ENCODE assay signal across 9 mouse cellular contexts in genomic region chr3:25143555-25144311, GRCm38 (mm10). TPM values are rescaled to one million over a fixed set of nuclear protein-coding genes. Genes with fewer than 3 reads are reported as not detected.
DNase-seq lines count a peak whose midpoint lies in the region; ATAC-seq and TF ChIP-seq lines count a peak whose summit lies in the region.
"Had no signal": no experiment of that assay in that cellular context is flagged by ENCODE, and none has a peak within 500 bp of the region (broad histone marks: within the 10 kb centered on the region; RNA-seq: fewer than 3 reads in every experiment).

Gene Naaladl2, minus strand, starts transcription at chr3:25144261.

- TF ChIP-seq EP300 in ES-Bruce4 (IDR thresholded peaks at IDR 0.05; ENCODE audit: insufficient read depth, low read depth, low read length) = no peak

- H3K9me3 ChIP-seq in ES-Bruce4 (replicated peaks; ENCODE audit: control insufficient read depth, insufficient read depth, low read length, poor library complexity, severe bottlenecking) = no peaks in the 10 kb centered on the region
- no peaks in the 10 kb centered on the region for H3K9me3 ChIP-seq in forebrain, embryonic 16.5 days (ENCODE audit: control insufficient read depth, low read length)

- TF ChIP-seq POLR2A in ES-Bruce4 (IDR thresholded peaks at IDR 0.05; ENCODE audit: insufficient read depth, low read length) = no peak

- peak; percentile 93 for ATAC-seq in forebrain, embryonic 16.5 days

- no peaks in the 10 kb centered on the region for H3K4me1 ChIP-seq in ES-Bruce4 (ENCODE audit: control insufficient read depth, insufficient read depth, low read length)
- peaks cover 12% of the 10 kb centered on the region for H3K4me1 ChIP-seq in forebrain, embryonic 16.5 days (replicated peaks; ENCODE audit: control insufficient read depth, insufficient read depth, low read length)

- under 1% methylated on average over 77 of the region's 93 CpGs for WGBS in forebrain, embryonic 16.5 days

- H3K36me3 ChIP-seq in ES-Bruce4 (ENCODE audit: control insufficient read depth, insufficient read depth, low read length, poor library complexity, severe bottlenecking) = no peaks in the 10 kb centered on the region
- no peaks in the 10 kb centered on the region for H3K36me3 ChIP-seq in forebrain, embryonic 16.5 days (ENCODE audit: control insufficient read depth, insufficient read depth)
- H3K36me3 ChIP-seq: G1E had no signal

- H3K4me2 ChIP-seq in forebrain, embryonic 16.5 days (ENCODE audit: low read length) = peak within 1 kb of the TSS; percentile 77

- peak within 1 kb of the TSS; percentile 92 for H3K9ac ChIP-seq in ES-Bruce4 (ENCODE audit: low read depth, poor library complexity, severe bottlenecking)
- peak within 1 kb of the TSS; percentile 83 for H3K9ac ChIP-seq in forebrain, embryonic 16.5 days (replicated peaks; ENCODE audit: low read depth, low read length)

- intact Hi-C loops in heart, postnatal 25 days (cut with DNase I) = no loop called here

- TF ChIP-seq CTCF in ES-Bruce4 (IDR thresholded peaks at IDR 0.05; ENCODE audit: low read depth, low read length) = no peak

- H3K27me3 ChIP-seq in ES-Bruce4 (ENCODE audit: control insufficient read depth, insufficient read depth, low read length, poor library complexity, severe bottlenecking) = 0 out of 2 replicates have a peak, but pooled peaks cover 1% of the 10 kb centered on the region
- H3K27me3 ChIP-seq in forebrain, embryonic 16.5 days (replicated peaks; ENCODE audit: control insufficient read depth, insufficient read depth, low read length) = no peaks in the 10 kb centered on the region; the same call in 1 of the 2 replicates

- no peak within 1 kb of the TSS for H3K27ac ChIP-seq in ES-Bruce4 (ENCODE audit: insufficient read depth, low read length)
- peak within 1 kb of the TSS; percentile 60 for H3K27ac ChIP-seq in forebrain, embryonic 16.5 days (ENCODE audit: low read length)

- peak within 1 kb of the TSS; percentile 48 for H3K4me3 ChIP-seq in ES-Bruce4 (ENCODE audit: low read depth, low read length)
- peak within 1 kb of the TSS; percentile 79 for H3K4me3 ChIP-seq in forebrain, embryonic 16.5 days (replicated peaks; ENCODE audit: low read length)

- DNase-seq in cerebellum, adult 11-12 months = peak; percentile 80
- DNase-seq in heart, postnatal 25 days (ENCODE audit: low spot score) = peak; percentile 16
- peak; percentile 41 to 71 for DNase-seq in layer of hippocampus, adult 8-10 months (ENCODE audit: low spot score in 2 of 2)
- DNase-seq in lung, adult 18-20 months = peak; percentile 15 to 24
- peak; percentile 64 for DNase-seq in ovary, postnatal 36 days (ENCODE audit: low spot score)
- no peak for DNase-seq in c-Kit-positive CD71-positive TER-119-positive erythroid progenitor cells, embryonic 14.5 days (ENCODE audit: low spot score)

RNA-seq across cellular contexts. Expression of gene Naaladl2, which starts in this region (rescaled TPM):
- polyA plus RNA-seq in ES-Bruce4 (2011; ENCODE audit: insufficient read depth, insufficient read length, low read depth, missing spikeins) = 0.21 TPM in 1 of 2 replicates, not detected in the other
- 0.10 and 1.1 TPM in 2 replicates for polyA plus RNA-seq in forebrain, embryonic 16.5 days (2015; fragmentation: Nextera tagmentation; extraction: Ambion mirVana)
- under 1 TPM; 0.20 to 0.29 TPM for total RNA-seq in heart, postnatal 25 days (2021)
- 1 to 10 TPM; 2.9 to 4.6 (median 3.0) TPM for total RNA-seq in layer of hippocampus, adult 8-10 months (2022)
- polyA plus RNA-seq: G1E had no signal

Comparison
In these comparisons a context has a peak if more than half of its experiments do, and no peak if none do; other contexts are left out.
1. Peak in DNase-seq in heart, postnatal 25 days; RNA of the gene not detected or under 1 TPM.